Mouse (Mus musculus): Measurements from ENCODE around the gene Lhx5. TPM values are rescaled to one million over a fixed set of nuclear protein-coding genes. Genes with fewer than 3 reads are reported as not detected.

Lhx5 gene
- total and polyA plus RNA-seq, 3 experiments = not detected

DNA sequence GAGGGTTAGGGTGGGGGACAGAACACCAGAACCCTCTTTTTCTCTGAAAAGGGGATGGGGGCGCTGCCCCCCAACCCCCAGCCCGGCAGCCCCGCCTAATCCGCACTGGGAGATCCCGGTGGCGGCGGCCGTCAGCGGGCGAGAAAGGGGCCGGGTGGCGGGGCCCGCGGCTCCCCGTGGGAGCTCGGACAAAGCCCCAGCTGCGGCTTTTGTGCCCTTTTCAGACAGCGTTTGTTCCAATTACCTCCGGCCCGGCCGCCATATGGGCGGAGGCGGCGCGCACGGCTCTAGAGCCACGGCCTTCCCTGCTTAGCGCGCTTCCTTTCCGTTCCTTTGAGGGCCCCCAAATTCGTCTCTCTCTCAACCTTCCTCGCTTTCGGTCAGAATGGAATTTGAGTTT lies 6.5 kb downstream of the Lhx5 start:
- DNase-seq = no peak
- Histone ChIP-seq H3K79me2 (replicated peaks; ENCODE audit: control insufficient read depth, insufficient read depth, low read length) (no peaks in the 10 kb centered on the region), H3K27me3 (ENCODE audit: control insufficient read depth, insufficient read depth, low read length) (peaks cover 26% of the 10 kb centered on the region), H3K4me3 (no peak overlapping the region), H3K36me3 (ENCODE audit: control insufficient read depth, insufficient read depth, low read length) (no peaks in the 10 kb centered on the region), H3K9ac (ENCODE audit: low read depth, low read length) (no peak overlapping the region), H3K27ac (no peak overlapping the region), H3K4me1 (ENCODE audit: control insufficient read depth, insufficient read depth, low read length) (no peaks in the 10 kb centered on the region)
- no peak for TF ChIP-seq POLR2A (IDR thresholded peaks at IDR 0.05; ENCODE audit: insufficient read depth, low read depth, low read length)
- no peak for TF ChIP-seq EP300 (IDR thresholded peaks at IDR 0.05; ENCODE audit: insufficient read depth, low read depth, low read length)
- TF ChIP-seq CTCF (IDR thresholded peaks at IDR 0.05) = no peak
- 3% methylated on average over 33 of the region's 33 CpGs for WGBS
- intact Hi-C loops (cut with DNase I) = no loop called here

DNA sequence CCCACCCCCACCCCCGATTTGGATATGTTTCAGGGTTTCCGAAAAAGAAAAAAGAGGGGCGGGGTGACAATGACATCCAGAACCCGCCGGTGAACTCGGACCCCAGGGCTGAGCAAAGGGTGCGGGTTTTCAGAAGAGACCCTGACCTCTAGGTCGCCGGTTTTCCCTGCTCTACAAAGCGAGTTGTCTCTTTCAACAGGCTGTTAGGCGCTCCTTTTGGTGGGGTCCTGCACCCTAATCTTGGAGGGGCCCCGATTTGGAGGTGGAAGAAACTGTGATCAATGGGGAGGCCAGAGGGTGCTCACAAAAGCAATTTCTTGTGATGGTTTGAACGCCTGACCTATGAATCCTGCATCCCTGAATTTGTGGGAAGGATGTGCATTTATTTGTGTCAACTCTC lies 7.0 kb downstream of the Lhx5 start:
- H3K36me3 ChIP-seq (ENCODE audit: control insufficient read depth, insufficient read depth, low read length) = no peaks in the 10 kb centered on the region
- H3K4me1 ChIP-seq (ENCODE audit: control insufficient read depth, insufficient read depth, low read length) = no peaks in the 10 kb centered on the region
- no peak for DNase-seq
- H3K9ac ChIP-seq (ENCODE audit: low read depth, low read length) = no peak overlapping the region
- peaks cover 26% of the 10 kb centered on the region for H3K27me3 ChIP-seq (ENCODE audit: control insufficient read depth, insufficient read depth, low read length)
- intact Hi-C loops (cut with DNase I) = no loop called here
- WGBS = 2% methylated on average over 13 of the region's 13 CpGs
- no peaks in the 10 kb centered on the region for H3K79me2 ChIP-seq (replicated peaks; ENCODE audit: control insufficient read depth, insufficient read depth, low read length)
- H3K27ac ChIP-seq = no peak overlapping the region
- TF ChIP-seq POLR2A (IDR thresholded peaks at IDR 0.05; ENCODE audit: insufficient read depth, low read depth, low read length) (no peak), EP300 (IDR thresholded peaks at IDR 0.05; ENCODE audit: insufficient read depth, low read depth, low read length) (no peak), CTCF (IDR thresholded peaks at IDR 0.05) (no peak)
- H3K4me3 ChIP-seq = no peak overlapping the region

DNA sequence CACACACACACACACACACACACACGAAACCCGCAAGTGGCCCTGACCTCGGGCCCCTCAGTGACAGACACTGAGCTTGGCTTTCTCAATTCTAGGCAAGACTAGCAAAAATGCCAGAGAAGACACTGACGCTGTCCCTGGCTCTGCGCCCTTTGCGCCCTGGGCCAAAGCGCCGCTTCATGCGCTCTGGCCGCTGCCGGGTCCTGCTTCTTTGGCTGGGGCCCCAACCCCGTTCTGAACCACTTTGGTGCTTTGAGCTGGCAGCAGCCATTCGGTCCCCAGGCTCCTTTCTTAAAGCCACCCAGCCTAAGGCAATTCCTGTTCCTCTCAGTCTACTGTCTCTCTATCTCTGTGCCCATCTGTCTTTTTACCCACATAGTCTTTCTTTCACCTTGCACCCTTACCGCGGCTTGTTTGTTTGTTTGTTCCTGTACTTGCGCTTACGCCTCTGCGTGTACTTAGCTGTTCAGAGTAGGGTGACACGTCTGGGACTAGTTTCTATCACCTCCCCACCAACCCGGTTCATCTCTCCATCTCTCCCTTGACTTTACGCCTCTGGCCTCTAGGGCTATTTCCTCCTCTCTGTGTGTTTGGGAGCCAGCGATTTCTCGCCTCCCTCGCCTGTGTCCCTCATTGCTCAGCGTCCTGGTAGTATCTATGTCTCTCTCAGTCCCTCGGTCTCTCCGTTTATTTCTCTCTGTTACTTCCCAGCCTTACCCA lies 7.7 kb downstream of the Lhx5 start:
- no peak for DNase-seq
- no peaks in the 10 kb centered on the region for H3K79me2 ChIP-seq (replicated peaks; ENCODE audit: control insufficient read depth, insufficient read depth, low read length)
- intact Hi-C loops (cut with DNase I) = no loop called here
- H3K9ac ChIP-seq (ENCODE audit: low read depth, low read length) = no peak overlapping the region
- H3K36me3 ChIP-seq (ENCODE audit: control insufficient read depth, insufficient read depth, low read length) = no peaks in the 10 kb centered on the region
- TF ChIP-seq CTCF (IDR thresholded peaks at IDR 0.05) (no peak), POLR2A (IDR thresholded peaks at IDR 0.05; ENCODE audit: insufficient read depth, low read depth, low read length) (no peak), EP300 (IDR thresholded peaks at IDR 0.05; ENCODE audit: insufficient read depth, low read depth, low read length) (no peak)
- H3K4me1 ChIP-seq (ENCODE audit: control insufficient read depth, insufficient read depth, low read length) = no peaks in the 10 kb centered on the region
- H3K27me3 ChIP-seq (ENCODE audit: control insufficient read depth, insufficient read depth, low read length) = peaks cover 24% of the 10 kb centered on the region
- no peak overlapping the region for H3K27ac ChIP-seq
- 2% methylated on average over 27 of the region's 27 CpGs for WGBS
- H3K4me3 ChIP-seq = no peak overlapping the region

DNA sequence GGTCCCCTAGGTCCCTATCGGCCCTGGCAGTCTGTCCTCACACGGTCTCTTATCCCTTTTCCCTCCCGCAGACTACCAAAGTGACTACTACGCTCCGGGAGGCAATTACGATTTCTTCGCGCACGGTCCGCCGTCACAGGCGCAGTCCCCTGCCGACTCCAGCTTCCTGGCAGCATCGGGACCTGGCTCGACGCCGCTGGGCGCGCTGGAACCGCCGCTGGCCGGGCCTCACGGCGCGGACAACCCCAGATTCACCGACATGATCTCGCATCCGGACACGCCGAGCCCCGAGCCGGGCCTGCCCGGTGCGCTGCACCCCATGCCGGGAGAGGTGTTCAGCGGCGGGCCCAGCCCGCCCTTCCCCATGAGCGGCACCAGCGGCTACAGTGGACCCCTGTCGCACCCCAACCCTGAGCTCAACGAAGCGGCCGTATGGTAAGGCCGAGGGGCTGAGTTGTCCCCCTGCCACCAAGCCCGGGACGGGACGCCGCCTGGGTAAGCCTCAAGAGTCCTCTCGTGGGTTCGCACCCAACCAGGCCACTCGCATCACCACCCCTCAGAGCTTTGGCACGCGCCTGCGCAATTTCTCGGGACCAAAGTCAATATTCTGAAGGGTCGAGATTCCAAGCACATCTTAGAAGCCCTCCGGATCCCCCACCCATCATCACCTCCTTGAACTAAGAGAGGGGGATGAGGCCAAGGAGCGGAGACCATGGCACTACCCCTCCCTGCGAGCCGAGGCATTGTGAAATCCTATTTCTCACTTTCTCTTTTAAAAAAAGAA lies 8.6 kb downstream of the Lhx5 start:
- Histone ChIP-seq H3K36me3 (ENCODE audit: control insufficient read depth, insufficient read depth, low read length) (no peaks in the 10 kb centered on the region), H3K27ac (no peak overlapping the region), H3K4me1 (ENCODE audit: control insufficient read depth, insufficient read depth, low read length) (no peaks in the 10 kb centered on the region), H3K4me3 (peak overlapping the region; percentile 34; the same call in 1 of the 2 replicates), H3K9ac (ENCODE audit: low read depth, low read length) (no peak overlapping the region), H3K79me2 (replicated peaks; ENCODE audit: control insufficient read depth, insufficient read depth, low read length) (no peaks in the 10 kb centered on the region), H3K27me3 (ENCODE audit: control insufficient read depth, insufficient read depth, low read length) (peaks cover 21% of the 10 kb centered on the region)
- peak; percentile 17 to 49 for DNase-seq
- intact Hi-C loops (cut with DNase I) = loop anchor here (2.0 kb wide), 1 partner anchor 293 kb away; no protein-coding TSS in a partner anchor
- TF ChIP-seq POLR2A (IDR thresholded peaks at IDR 0.05; ENCODE audit: insufficient read depth, low read depth, low read length) = no peak
- no peak for TF ChIP-seq EP300 (IDR thresholded peaks at IDR 0.05; ENCODE audit: insufficient read depth, low read depth, low read length)
- no peak for TF ChIP-seq CTCF (IDR thresholded peaks at IDR 0.05)
- 1% methylated on average over 61 of the region's 61 CpGs for WGBS

GRCm38 (mm10) chr5:120440733-120441132 lies 9.2 kb downstream of the Lhx5 start:
- 5% methylated on average over 14 of the region's 14 CpGs for WGBS
- Histone ChIP-seq H3K27me3 (ENCODE audit: control insufficient read depth, insufficient read depth, low read length) (peaks cover 17% of the 10 kb centered on the region), H3K4me3 (no peak overlapping the region), H3K36me3 (ENCODE audit: control insufficient read depth, insufficient read depth, low read length) (no peaks in the 10 kb centered on the region), H3K4me1 (ENCODE audit: control insufficient read depth, insufficient read depth, low read length) (no peaks in the 10 kb centered on the region), H3K79me2 (replicated peaks; ENCODE audit: control insufficient read depth, insufficient read depth, low read length) (no peaks in the 10 kb centered on the region), H3K9ac (ENCODE audit: low read depth, low read length) (no peak overlapping the region), H3K27ac (no peak overlapping the region)
- intact Hi-C loops (cut with DNase I) = loop anchor here (2.0 kb wide), 1 partner anchor 294 kb away; no protein-coding TSS in a partner anchor
- TF ChIP-seq CTCF (IDR thresholded peaks at IDR 0.05) (peak; percentile 82), EP300 (IDR thresholded peaks at IDR 0.05; ENCODE audit: insufficient read depth, low read depth, low read length) (no peak), POLR2A (IDR thresholded peaks at IDR 0.05; ENCODE audit: insufficient read depth, low read depth, low read length) (no peak)
- DNase-seq = peak; percentile 76 to 87

- peaks cover 1% of the 10 kb centered on the region; the same call in 1 of the 2 replicates for H3K27me3 ChIP-seq (ENCODE audit: control insufficient read depth, insufficient read depth, low read length)
- intact Hi-C loops (cut with DNase I) = no loop called here
- 33% methylated on average over 13 of the region's 13 CpGs for WGBS
These were observed 15.8 kb downstream of the Lhx5 start for GRCm38 (mm10) chr5:120447305-120447704.

More at GRCm38 (mm10) chr5:120447305-120447704, 15.8 kb downstream of the Lhx5 start:
- Histone ChIP-seq H3K79me2 (replicated peaks; ENCODE audit: control insufficient read depth, insufficient read depth, low read length) (no peaks in the 10 kb centered on the region), H3K36me3 (ENCODE audit: control insufficient read depth, insufficient read depth, low read length) (no peaks in the 10 kb centered on the region), H3K27ac (no peak overlapping the region), H3K4me3 (no peak overlapping the region), H3K9ac (ENCODE audit: low read depth, low read length) (no peak overlapping the region), H3K4me1 (ENCODE audit: control insufficient read depth, insufficient read depth, low read length) (no peaks in the 10 kb centered on the region)
- no peak for TF ChIP-seq CTCF (IDR thresholded peaks at IDR 0.05)
- TF ChIP-seq POLR2A (IDR thresholded peaks at IDR 0.05; ENCODE audit: insufficient read depth, low read depth, low read length) = no peak
- no peak for TF ChIP-seq EP300 (IDR thresholded peaks at IDR 0.05; ENCODE audit: insufficient read depth, low read depth, low read length)
- DNase-seq = no peak

All from heart, adult 2 months (tissue).